Mouse (Mus musculus) induced T-regulatory cell, adult 2 months (primary cell): ENCODE data around the gene Hsf5.
A peak's percentile ranks its signal among the peaks of the same experiment; 100 is the strongest.

Experiments
- DNase-seq: peaks from one replicate; pipeline ENCODE4 v3.0.0-alpha.2; 2012; ENCODE audit warnings: low read depth

The Hsf5 gene

DNA sequence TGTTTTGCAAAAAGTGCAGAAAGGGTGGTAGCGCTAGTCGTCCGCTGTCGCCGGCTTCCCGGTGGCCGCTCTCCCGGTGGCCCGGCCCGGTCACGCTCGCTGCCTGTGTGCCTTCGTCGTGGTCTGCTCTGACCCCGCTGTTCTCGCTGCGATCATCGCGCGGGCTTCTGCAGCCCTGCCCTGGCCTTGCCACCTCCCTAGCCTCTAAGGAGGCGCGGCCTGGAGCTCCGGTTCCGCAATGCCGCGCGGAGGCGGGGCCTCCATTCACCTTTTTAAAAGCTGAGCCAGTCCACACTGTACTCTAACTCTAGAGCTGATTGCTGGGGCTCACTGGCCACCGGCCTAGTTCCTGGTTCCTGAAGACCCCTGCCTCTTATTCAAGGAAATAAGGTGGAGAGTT is 22.2 kb downstream of the Hsf5 start:
- DNase-seq = peak; percentile 60

DNA sequence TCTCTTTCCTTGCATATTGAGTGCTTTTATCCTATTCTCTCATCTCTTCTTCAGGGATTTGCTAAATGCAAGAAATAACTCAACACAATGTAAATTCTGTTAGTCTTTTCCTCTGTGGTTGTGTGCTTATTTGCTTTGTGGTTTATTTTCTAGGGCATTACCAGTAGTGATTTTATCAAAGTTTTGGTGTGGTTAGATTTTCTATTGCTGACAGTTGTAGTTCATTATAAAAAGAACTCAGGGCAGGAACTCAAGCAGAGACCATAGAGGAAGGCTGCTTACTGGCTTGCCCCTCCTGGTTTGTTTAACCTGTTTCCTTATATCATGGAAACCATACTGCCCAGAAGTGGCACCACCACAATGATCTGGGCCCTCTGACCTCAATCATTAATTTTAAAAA is 25.9 kb downstream of the Hsf5 start:
- DNase-seq = peak; percentile 20

GRCm38 (mm10) chr11:87654693-87655092 is 37.7 kb downstream of the Hsf5 start:
- DNase-seq = no peak

- no peak for DNase-seq
Observed at GRCm38 (mm10) chr11:87659216-87659615, 42.3 kb downstream of the Hsf5 start.

DNA sequence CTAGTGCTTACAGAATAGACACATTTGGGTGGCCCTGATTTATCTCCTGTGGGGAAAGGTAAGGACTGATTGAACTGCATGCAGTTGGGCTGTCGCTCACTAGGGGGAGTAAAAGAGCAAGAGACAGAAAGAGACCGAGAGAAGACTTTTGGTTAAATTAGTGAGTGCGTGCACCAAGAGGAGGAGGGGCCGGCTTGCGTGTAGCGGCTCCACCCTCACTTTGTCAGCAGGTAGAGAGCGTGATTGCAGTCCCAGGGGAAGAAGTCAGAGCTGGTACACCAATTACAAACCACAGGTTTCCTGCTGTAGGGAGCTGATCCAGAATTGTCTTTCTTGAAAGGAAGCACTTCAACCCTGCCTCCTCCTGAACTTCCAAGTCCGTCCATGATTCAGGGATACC is 45.4 kb downstream of the Hsf5 start, which contains the start of gene Rnf43:
Gene Rnf43 (plus strand): TSS at position 316 of the 400 bp plus-strand sequence.
- peak; percentile 96 for DNase-seq

GRCm38 (mm10) chr11:87662822-87663221 is 45.9 kb downstream of the Hsf5 start:
- DNase-seq = no peak

GRCm38 (mm10) chr11:87663948-87664347 is 47.0 kb downstream of the Hsf5 start:
- DNase-seq = no peak

DNA sequence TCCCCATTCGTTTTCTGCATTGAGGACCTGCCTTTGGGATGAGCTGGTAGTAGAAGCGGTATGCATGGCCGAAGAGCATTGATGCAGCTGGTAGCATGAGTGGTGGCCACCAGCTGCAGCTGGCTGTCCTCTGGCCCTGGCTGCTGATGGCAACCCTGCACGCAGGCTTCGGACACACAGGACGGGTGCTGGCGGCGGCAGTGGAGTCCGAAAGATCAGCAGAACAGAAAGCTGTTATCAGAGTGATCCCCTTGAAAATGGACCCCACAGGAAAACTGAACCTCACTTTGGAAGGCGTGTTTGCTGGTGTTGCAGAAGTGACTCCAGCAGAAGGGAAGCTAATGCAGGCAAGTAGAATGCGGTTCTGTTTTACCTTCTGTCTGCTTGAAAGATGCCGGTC is 47.6 kb downstream of the Hsf5 start:
- DNase-seq = no peak

GRCm38 (mm10) chr11:87665224-87665623 is 48.3 kb downstream of the Hsf5 start:
- DNase-seq = no peak

GRCm38 (mm10) chr11:87665658-87666057 is 48.7 kb downstream of the Hsf5 start:
- DNase-seq = no peak

GRCm38 (mm10) chr11:87666256-87667035 is 49.5 kb downstream of the Hsf5 start:
- DNase-seq = no peak

DNA sequence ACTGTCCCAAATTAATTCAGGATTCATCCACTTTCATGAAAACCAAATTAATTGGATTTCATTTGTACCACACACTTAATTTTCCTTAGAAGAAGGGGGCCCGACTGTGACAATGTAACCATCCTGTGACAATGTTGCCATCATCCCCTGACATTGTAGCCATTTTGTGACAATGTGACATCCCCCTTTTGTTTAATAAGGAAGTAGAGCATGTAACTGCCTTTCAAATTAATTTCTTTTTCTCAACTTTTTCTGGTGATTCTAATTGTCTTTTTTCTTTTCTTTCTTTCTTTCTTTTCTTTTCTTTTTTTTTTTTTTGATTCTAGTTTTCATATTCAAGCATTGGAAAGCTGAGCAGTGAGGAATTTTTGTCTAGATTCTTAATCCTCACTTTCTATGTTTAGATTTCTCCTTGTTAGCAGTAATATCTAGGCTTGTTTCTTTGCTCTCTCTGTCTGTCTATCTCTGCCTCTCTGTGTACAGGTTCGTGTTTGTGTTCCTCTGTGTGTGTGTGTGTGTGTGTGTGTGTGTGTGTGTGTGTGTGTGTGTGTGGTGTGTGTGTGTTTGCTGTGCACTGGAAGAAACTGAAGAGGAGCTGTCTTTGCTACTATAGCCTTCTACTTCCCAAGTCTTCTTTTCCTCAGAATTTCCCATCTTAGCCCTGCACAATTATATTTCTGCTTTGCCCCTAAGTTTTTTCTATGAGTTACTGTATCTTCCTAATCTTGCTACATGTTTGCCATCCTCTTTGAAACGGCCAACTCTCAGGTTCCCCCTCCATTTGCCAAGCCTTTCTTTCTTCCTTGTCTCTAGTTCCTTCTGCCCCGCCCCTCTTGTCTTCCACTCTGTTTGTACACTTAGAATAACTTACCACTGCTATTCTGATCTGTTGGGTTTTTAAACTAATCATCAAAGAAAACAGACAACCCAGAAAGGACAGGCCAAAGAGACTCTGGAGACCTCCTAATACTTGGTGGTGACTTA is 50.4 kb downstream of the Hsf5 start:
- DNase-seq = no peak

- no peak for DNase-seq
Observed at GRCm38 (mm10) chr11:87673282-87673681, 56.3 kb downstream of the Hsf5 start.

- no peak for DNase-seq
Observed at GRCm38 (mm10) chr11:87675606-87676005, 58.6 kb downstream of the Hsf5 start.

DNA sequence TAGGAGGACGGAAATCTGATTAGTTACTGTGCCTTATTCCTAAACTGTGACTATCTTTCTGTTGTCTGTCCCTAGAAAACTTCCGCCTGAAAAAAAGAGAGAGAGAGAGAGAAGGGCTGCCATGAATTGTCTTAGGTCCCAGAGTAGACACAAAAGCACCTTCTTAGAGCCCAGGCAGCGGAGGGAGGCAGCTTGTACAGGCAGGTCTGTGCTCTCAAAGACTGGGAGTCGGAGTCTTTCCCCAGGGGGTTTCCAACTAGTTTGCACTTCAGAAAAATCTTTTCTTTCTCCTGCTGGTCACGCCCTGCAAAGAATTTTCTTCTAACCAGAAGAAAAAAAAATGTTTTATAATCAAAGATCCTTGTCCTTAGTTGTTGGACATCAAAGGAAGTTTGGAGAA is 60.8 kb downstream of the Hsf5 start:
- DNase-seq = no peak

GRCm38 (mm10) chr11:87678545-87678944 is 61.6 kb downstream of the Hsf5 start:
- DNase-seq = no peak

DNA sequence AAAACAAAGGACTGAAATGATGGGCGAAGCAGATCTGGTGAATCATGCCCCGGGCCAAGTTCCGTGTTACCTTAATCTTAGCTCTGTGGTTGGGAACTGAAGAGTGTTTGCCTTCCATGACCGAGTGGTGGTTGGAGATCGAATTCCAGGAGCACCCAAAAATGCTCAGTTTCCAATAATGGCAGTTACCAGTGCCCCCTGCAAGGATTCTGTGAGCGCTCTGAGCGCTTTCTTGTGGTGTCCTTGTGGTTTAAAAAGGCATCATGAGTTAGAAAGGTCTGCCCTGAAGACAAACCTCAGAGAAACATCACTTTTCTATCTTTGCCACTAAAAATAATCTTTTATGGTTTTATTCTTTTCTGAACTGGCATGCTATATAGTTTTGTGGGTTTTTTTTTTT is 62.0 kb downstream of the Hsf5 start:
- no peak for DNase-seq

- DNase-seq = no peak
Observed at GRCm38 (mm10) chr11:87680786-87681185, 63.8 kb downstream of the Hsf5 start.

GRCm38 (mm10) chr11:87682096-87682495 is 65.1 kb downstream of the Hsf5 start:
- no peak for DNase-seq

- DNase-seq = no peak
Observed at GRCm38 (mm10) chr11:87682838-87683571, 66.0 kb downstream of the Hsf5 start.

DNA sequence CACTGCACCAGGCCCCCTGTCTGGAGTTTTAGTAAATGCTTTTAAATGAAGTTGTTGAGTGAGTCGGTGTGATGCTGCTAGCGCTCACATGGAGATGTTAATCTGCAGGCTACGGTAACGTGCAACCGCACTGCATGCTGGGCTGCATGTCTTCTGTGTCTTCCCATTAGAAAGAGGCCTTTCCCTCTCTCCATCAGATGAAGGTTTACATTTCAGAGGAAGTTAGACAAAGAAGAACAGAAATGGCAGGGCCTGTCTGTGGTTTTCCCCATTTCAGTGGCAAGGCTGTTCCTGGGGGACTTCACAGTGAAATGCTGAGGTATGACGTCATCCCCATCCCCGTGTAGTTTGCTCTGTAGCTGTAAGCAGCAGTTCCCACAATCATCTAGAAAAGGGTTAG is 69.4 kb downstream of the Hsf5 start:
- peak; percentile 67 for DNase-seq
